Mouse (Mus musculus) small intestine, adult 2 months (tissue): Measurements from ENCODE around the gene Cpne5.

ENCODE experiments used
- CTCF ChIP-seq: fragments of 200-500 bp; IDR thresholded peaks from 2 replicates; pipeline ENCODE4 v1.5.1; 2012; ENCODE audit warnings: low read depth, mild to moderate bottlenecking, control low read depth, inconsistent platforms, low read length, moderate library complexity, mixed read lengths; ENCODE audit not compliant: insufficient replicate concordance, insufficient read length; ENCODE audit errors: extremely low read depth
- POLR2A ChIP-seq: fragments of 200-500 bp; IDR thresholded peaks from 2 replicates; pipeline ENCODE4 v1.6.1; 2012; ENCODE audit warnings: low read depth, mild to moderate bottlenecking, control low read depth, inconsistent platforms, low read length, moderate library complexity

- TF ChIP-seq CTCF: no peak
- no peak for TF ChIP-seq POLR2A
These were observed 94.7 kb downstream of the Cpne5 start for GRCm38 (mm10) chr17:29143266-29143665.
